Mouse (Mus musculus) small intestine, adult 2 months (tissue): ENCODE measurements around the gene Nxf7. TPM values are rescaled to one million over a fixed set of nuclear protein-coding genes. Genes with fewer than 3 reads are reported as not detected.
"Not testable (repeated sequence)": the region's sequence is repeated elsewhere in the genome, so short reads cannot be mapped to it uniquely, and the experiment has no call there.

Experiments
- H3K27ac ChIP-seq: fragments of 200-500 bp; 2 replicates; pipeline ENCODE4 v1.5.1; 2012; ENCODE audit warnings: low read depth, low read length, control low read depth, inconsistent platforms; ENCODE audit not compliant: insufficient read depth
- H3K27me3 ChIP-seq: fragments of 200-500 bp; 2 replicates; pipeline ENCODE4 v1.6.1; 2012; ENCODE audit warnings: mild to moderate bottlenecking, moderate library complexity, low read length, inconsistent platforms; ENCODE audit not compliant: control insufficient read depth, insufficient read depth
- H3K36me3 ChIP-seq: fragments of 200-500 bp; 2 replicates; pipeline ENCODE4 v1.6.1; 2012; ENCODE audit warnings: mild to moderate bottlenecking, low read length, control low read depth, inconsistent platforms; ENCODE audit not compliant: control insufficient read depth, insufficient read depth
- H3K4me1 ChIP-seq: fragments of 200-500 bp; 2 replicates; pipeline ENCODE4 v1.6.1; 2012; ENCODE audit warnings: low read length, inconsistent platforms, mixed read lengths; ENCODE audit not compliant: control insufficient read depth, insufficient read depth, insufficient read length
- H3K4me3 ChIP-seq: fragments of 200-500 bp; 2 replicates; pipeline ENCODE4 v1.5.1; 2012; ENCODE audit warnings: low read depth, mild to moderate bottlenecking, control low read depth, inconsistent platforms, low read length, moderate library complexity
- CTCF ChIP-seq: fragments of 200-500 bp; IDR thresholded peaks from 2 replicates; pipeline ENCODE4 v1.5.1; 2012; ENCODE audit warnings: low read depth, mild to moderate bottlenecking, control low read depth, inconsistent platforms, low read length, moderate library complexity, mixed read lengths; ENCODE audit not compliant: insufficient replicate concordance, insufficient read length; ENCODE audit errors: extremely low read depth
- POLR2A ChIP-seq: fragments of 200-500 bp; IDR thresholded peaks from 2 replicates; pipeline ENCODE4 v1.6.1; 2012; ENCODE audit warnings: low read depth, mild to moderate bottlenecking, control low read depth, inconsistent platforms, low read length, moderate library complexity
- WGBS: fragments of 180-500 bp; shearing (Covaris S2); methylation state at CpG from one replicate; pipeline ENCODE4 v1.1.7; 2018; 5-methylcytosine and 5-hydroxymethylcytosine counted together
- polyA plus RNA-seq: library from polyadenylated mRNA; depleted of rRNA; stranded (reverse); fragments of >200 nt; gene quantifications from 2 replicates; pipeline ENCODE4 v1.2.3, GENCODE M21; 2012; rRNA removed

Nxf7 gene
- polyA plus RNA-seq: 0.25 and 0.43 TPM in 2 replicates

DNA sequence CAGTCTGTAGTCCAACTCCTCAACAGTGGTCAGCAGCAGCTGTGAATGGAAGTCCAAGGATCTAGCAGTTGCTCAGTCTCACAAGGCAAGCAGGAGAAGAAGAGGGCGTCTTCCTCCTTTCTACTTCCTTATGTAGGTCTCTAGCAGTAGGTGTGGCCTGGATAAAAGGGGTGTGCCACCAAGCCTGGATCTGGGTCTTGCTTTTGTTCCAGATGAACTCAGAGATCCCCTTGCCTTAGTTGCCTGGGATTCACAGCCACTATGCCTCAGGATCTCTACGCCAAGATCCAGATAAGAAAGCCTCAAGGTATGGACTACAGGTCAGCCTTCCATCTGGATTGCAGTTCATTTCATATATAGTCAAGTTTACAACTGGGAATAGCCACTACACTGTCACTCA, at the start of gene Nxf7:
Gene Nxf7 (minus strand): TSS at position 101 of the 400 bp plus-strand sequence.
- Histone ChIP-seq H3K27ac (no peak within 1 kb of the TSS), H3K27me3 (no peaks in the 10 kb centered on the region), H3K4me1 (no peaks in the 10 kb centered on the region), H3K4me3 (peak within 1 kb of the TSS; percentile 46), H3K36me3 (no peaks in the 10 kb centered on the region)
- no peak for TF ChIP-seq CTCF
- 57% methylated on average over 2 of the region's 2 CpGs for WGBS

- TF ChIP-seq CTCF (no peak), POLR2A (no peak)
- 87% methylated on average over 11 of the region's 11 CpGs for WGBS
- H3K4me3 ChIP-seq: no peak within 1 kb of the TSS
- no peaks in the 10 kb centered on the region for H3K4me1 ChIP-seq
- no peak within 1 kb of the TSS for H3K27ac ChIP-seq
- H3K36me3 ChIP-seq: no peaks in the 10 kb centered on the region
- no peaks in the 10 kb centered on the region for H3K27me3 ChIP-seq
These were observed 29.0 kb upstream of the Nxf7 start, which contains the start of gene Prame for GRCm38 (mm10) chrX:135627605-135628004. TSS of gene Prame (minus strand) at chrX:135627705.

DNA sequence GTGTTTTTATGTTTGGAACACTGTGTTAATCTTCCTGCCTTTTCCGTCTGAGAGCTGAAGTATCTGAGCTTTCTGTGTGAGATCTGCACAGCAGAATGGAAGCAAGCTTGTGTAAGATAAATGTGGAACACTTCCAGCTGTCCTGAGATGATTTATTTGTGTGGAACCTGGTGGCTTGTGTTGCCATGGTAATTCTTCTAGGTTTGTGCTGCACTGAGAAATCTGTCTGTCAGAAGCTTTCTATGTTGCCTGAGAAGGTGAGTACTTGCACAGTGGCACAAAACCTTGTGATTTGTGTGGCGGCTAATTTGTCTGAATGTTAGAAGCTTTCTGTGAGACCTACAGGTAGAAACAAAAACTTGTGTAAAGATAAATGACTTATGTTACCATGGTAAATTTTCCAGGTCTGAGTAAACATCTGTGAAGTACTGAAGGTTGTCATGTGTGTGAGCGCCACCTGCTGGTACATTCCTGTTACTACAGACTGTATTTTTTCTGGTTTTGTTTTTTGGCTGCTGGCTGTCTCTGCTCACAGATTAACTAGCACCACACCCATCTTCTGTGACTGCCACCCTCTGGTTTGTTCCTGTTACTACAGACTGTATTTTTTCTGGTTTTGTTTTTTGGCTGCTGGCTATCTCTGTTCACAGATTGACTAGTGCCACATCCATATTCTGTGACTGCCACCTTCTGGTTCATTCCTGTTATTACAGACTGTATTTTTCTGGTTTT, 2.9 kb upstream of the Nxf7 start:
- 66% methylated on average over 3 of the region's 3 CpGs for WGBS
- H3K4me3 ChIP-seq, H3K27me3 ChIP-seq, H3K4me1 ChIP-seq, H3K36me3 ChIP-seq, H3K27ac ChIP-seq: not testable (repeated sequence)

- no peak overlapping the region for H3K27ac ChIP-seq
- H3K4me1 ChIP-seq: no peaks in the 10 kb centered on the region
- 58% methylated on average over 13 of the region's 13 CpGs for WGBS
- no peak for TF ChIP-seq CTCF
- no peak for TF ChIP-seq POLR2A
- H3K4me3 ChIP-seq: peak overlapping the region; percentile 46
- H3K36me3 ChIP-seq: no peaks in the 10 kb centered on the region
- H3K27me3 ChIP-seq: no peaks in the 10 kb centered on the region
These were observed 481 bp downstream of the Nxf7 start for GRCm38 (mm10) chrX:135598096-135598495.

DNA sequence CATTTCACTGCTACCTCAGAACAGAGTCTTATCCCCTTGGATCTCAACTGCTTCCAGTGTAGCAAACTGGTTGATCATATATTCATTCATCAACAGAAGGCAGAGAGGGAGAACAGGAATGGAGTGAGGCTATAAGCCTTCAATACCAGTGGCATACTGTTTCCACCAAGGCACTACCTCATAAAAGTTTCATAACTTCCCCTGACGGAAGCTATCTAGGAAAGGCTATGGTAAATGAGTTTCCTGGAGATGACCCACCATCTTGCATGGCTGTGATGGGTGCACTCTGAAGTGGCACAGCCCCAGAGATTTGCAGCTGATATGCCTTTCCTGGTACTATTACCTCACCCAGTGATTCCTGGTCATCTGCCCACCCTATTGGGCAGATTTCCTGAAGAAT, 22.2 kb downstream of the Nxf7 start:
- no peak for TF ChIP-seq POLR2A
- TF ChIP-seq CTCF: no peak
- no peaks in the 10 kb centered on the region for H3K27me3 ChIP-seq
- no peaks in the 10 kb centered on the region for H3K36me3 ChIP-seq
- H3K4me3 ChIP-seq: no peak overlapping the region
- H3K4me1 ChIP-seq: no peaks in the 10 kb centered on the region
- WGBS: 65% methylated on average over 1 of the region's 1 CpGs
- no peak overlapping the region for H3K27ac ChIP-seq

GRCm38 (mm10) chrX:135574958-135575628, 23.5 kb downstream of the Nxf7 start:
- not testable (repeated sequence) for H3K4me1 ChIP-seq, H3K36me3 ChIP-seq, H3K4me3 ChIP-seq, H3K27me3 ChIP-seq, H3K27ac ChIP-seq
- WGBS: 54% methylated on average over 9 of the region's 9 CpGs

GRCm38 (mm10) chrX:135574261-135574957, 24.2 kb downstream of the Nxf7 start:
- not testable (repeated sequence) for H3K4me1 ChIP-seq, H3K4me3 ChIP-seq, H3K36me3 ChIP-seq, H3K27ac ChIP-seq, H3K27me3 ChIP-seq
- WGBS: 20% methylated on average over 8 of the region's 8 CpGs
